Mouse (Mus musculus): ENCODE results near the gene Gm38392. TPM values are rescaled to one million over a fixed set of nuclear protein-coding genes. Genes with fewer than 3 reads are reported as not detected.
"Not testable (repeated sequence)": the region's sequence is repeated elsewhere in the genome, so short reads cannot be mapped to it uniquely, and the experiment has no call there.

Gm38392 gene
- total and polyA plus RNA-seq, 2 experiments from 2014 or later = 0.21 TPM; not detected in 1

DNA sequence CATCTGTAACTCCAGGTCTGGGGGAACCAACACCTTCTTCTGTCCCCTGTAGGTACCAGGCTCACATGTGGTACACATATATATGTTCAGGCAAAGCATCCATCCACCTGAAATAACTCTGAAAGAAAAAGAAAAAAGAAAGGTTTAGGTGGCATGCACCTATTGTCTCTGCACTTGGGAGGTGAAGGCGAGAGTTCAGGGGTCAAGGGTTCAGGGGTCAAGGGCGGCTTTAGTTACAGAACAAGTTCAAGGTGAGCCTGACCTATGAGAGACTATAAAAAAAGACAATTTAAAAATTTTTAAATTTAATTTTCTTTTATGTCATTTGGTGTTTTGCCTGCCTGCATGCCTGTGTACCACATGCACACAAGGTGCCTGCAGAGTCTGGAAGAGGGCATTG, 7.0 kb downstream of the Gm38392 start:
- Histone ChIP-seq H3K27me3 (ENCODE audit: insufficient read depth, low read length) (no peaks in the 10 kb centered on the region), H3K36me3 (ENCODE audit: insufficient read depth, low read length) (no peaks in the 10 kb centered on the region), H3K27ac (ENCODE audit: low read depth, low read length) (no peak overlapping the region), H3K4me1 (ENCODE audit: insufficient read depth, low read length) (no peaks in the 10 kb centered on the region), H3K9ac (replicated peaks; ENCODE audit: low read length, poor library complexity, severe bottlenecking) (no peak overlapping the region), H3K4me2 (ENCODE audit: low read depth, low read length, poor library complexity, severe bottlenecking) (no peak overlapping the region), H3K4me3 (ENCODE audit: low read depth, low read length) (no peak overlapping the region), H3K9me3 (ENCODE audit: low read length) (no peaks in the 10 kb centered on the region)
- TF ChIP-seq CTCF (IDR thresholded peaks at IDR 0.05) = no peak
- DNase-seq (ENCODE audit: low spot score) = no peak
- 87% methylated on average over 2 of the region's 2 CpGs for WGBS
- ATAC-seq (ENCODE audit: low FRiP score) = no peak

DNA sequence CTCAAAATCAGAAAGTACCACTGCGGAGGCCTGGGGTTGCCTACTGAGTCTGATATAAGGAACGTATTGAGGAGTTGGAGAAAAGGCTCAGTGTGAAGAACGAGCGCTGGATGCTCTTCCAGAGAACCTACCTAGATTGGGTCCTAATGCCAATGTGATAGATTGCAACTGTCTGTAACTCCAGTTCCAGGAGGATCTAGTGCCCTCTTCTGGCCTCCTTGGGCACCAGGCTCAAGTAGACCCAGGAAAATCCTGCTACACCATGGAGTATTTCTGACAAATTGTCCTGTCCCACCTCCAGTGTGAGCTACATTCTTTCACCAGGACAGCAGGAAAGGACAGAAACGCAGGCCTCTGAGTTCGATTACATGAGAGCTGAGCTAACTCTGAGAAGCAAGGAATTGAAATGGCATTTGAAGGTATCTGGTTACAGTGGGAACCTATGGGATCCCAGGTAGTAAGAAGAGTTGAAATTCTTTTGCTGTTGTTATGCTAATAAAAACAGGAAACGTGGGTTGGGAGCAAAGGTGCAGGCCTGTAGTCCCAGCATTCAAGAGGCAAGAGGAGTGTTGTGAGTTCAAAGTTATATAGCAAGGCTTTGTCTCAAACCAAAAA, 10.4 kb downstream of the Gm38392 start:
- peak; percentile 63 for TF ChIP-seq CTCF (IDR thresholded peaks at IDR 0.05)
- no peak overlapping the region for H3K9ac ChIP-seq (replicated peaks; ENCODE audit: low read length, poor library complexity, severe bottlenecking)
- H3K4me2 ChIP-seq (ENCODE audit: low read depth, low read length, poor library complexity, severe bottlenecking) = no peak overlapping the region
- H3K4me3 ChIP-seq (ENCODE audit: low read depth, low read length) = no peak overlapping the region
- peak; percentile 38 for DNase-seq (ENCODE audit: low spot score)
- ATAC-seq (ENCODE audit: low FRiP score) = no peak
- H3K27ac ChIP-seq (ENCODE audit: low read depth, low read length) = no peak overlapping the region
- H3K27me3 ChIP-seq (ENCODE audit: insufficient read depth, low read length) = no peaks in the 10 kb centered on the region
- no peaks in the 10 kb centered on the region for H3K4me1 ChIP-seq (ENCODE audit: insufficient read depth, low read length)
- no peaks in the 10 kb centered on the region for H3K36me3 ChIP-seq (ENCODE audit: insufficient read depth, low read length)
- no peaks in the 10 kb centered on the region for H3K9me3 ChIP-seq (ENCODE audit: low read length)
- WGBS = 49% methylated on average over 7 of the region's 7 CpGs

GRCm38 (mm10) chr3:88276121-88276520, 10.9 kb downstream of the Gm38392 start:
- DNase-seq (ENCODE audit: low spot score) = no peak

GRCm38 (mm10) chr3:88274002-88274401, 13.0 kb downstream of the Gm38392 start:
- DNase-seq (ENCODE audit: low spot score) = no peak
- no peak overlapping the region for H3K4me3 ChIP-seq (ENCODE audit: low read depth, low read length)
- no peaks in the 10 kb centered on the region for H3K36me3 ChIP-seq (ENCODE audit: insufficient read depth, low read length)
- 98% methylated on average over 4 of the region's 4 CpGs for WGBS
- H3K9me3 ChIP-seq (ENCODE audit: low read length) = no peaks in the 10 kb centered on the region
- TF ChIP-seq CTCF (IDR thresholded peaks at IDR 0.05) = peak; percentile 36; the same call in 1 of the 2 replicates
- no peak overlapping the region for H3K27ac ChIP-seq (ENCODE audit: low read depth, low read length)
- ATAC-seq (ENCODE audit: low FRiP score) = no peak
- H3K9ac ChIP-seq (replicated peaks; ENCODE audit: low read length, poor library complexity, severe bottlenecking) = no peak overlapping the region
- H3K4me2 ChIP-seq (ENCODE audit: low read depth, low read length, poor library complexity, severe bottlenecking) = no peak overlapping the region
- no peaks in the 10 kb centered on the region for H3K27me3 ChIP-seq (ENCODE audit: insufficient read depth, low read length)
- no peaks in the 10 kb centered on the region for H3K4me1 ChIP-seq (ENCODE audit: insufficient read depth, low read length)

More at GRCm38 (mm10) chr3:88276121-88276520, 10.9 kb downstream of the Gm38392 start:
- ATAC-seq (ENCODE audit: low FRiP score) = no peak
- no peaks in the 10 kb centered on the region for H3K36me3 ChIP-seq (ENCODE audit: insufficient read depth, low read length)
- H3K4me2 ChIP-seq (ENCODE audit: low read depth, low read length, poor library complexity, severe bottlenecking) = no peak overlapping the region
- H3K27ac ChIP-seq (ENCODE audit: low read depth, low read length) = no peak overlapping the region
- H3K4me1 ChIP-seq (ENCODE audit: insufficient read depth, low read length) = no peaks in the 10 kb centered on the region
- no peaks in the 10 kb centered on the region for H3K27me3 ChIP-seq (ENCODE audit: insufficient read depth, low read length)
- WGBS = 85% methylated on average over 2 of the region's 2 CpGs
- no peak overlapping the region for H3K4me3 ChIP-seq (ENCODE audit: low read depth, low read length)
- no peak overlapping the region for H3K9ac ChIP-seq (replicated peaks; ENCODE audit: low read length, poor library complexity, severe bottlenecking)
- TF ChIP-seq CTCF (IDR thresholded peaks at IDR 0.05) = no peak
- H3K9me3 ChIP-seq (ENCODE audit: low read length) = no peaks in the 10 kb centered on the region

DNA sequence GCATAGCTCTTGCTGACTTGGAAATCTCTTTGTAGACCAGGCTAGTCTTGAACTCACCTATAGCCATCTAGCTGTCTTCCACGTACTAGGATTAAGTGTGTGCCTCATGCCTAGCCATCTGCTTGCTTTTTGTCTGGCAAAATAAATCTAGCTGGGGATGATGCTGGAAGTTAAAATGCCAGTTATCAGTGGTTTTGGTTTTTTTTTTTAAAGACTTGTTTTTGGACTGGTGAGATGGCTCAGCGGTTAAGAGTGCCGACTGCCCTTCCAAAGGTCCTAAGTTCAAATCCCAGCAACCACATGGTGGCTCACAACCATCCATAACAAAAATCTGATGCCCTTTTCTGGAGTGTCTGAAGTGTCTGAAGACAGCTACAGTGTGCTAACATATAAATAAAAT, 15.2 kb downstream of the Gm38392 start:
- H3K36me3 ChIP-seq (ENCODE audit: insufficient read depth, low read length) = no peaks in the 10 kb centered on the region
- no peak for TF ChIP-seq CTCF (IDR thresholded peaks at IDR 0.05)
- no peaks in the 10 kb centered on the region for H3K9me3 ChIP-seq (ENCODE audit: low read length)
- 89% methylated on average over 3 of the region's 3 CpGs for WGBS
- H3K27ac ChIP-seq (ENCODE audit: low read depth, low read length) = no peak overlapping the region
- H3K4me2 ChIP-seq (ENCODE audit: low read depth, low read length, poor library complexity, severe bottlenecking) = no peak overlapping the region
- no peaks in the 10 kb centered on the region for H3K27me3 ChIP-seq (ENCODE audit: insufficient read depth, low read length)
- no peak overlapping the region for H3K9ac ChIP-seq (replicated peaks; ENCODE audit: low read length, poor library complexity, severe bottlenecking)
- no peak for ATAC-seq (ENCODE audit: low FRiP score)
- no peak for DNase-seq (ENCODE audit: low spot score)
- H3K4me1 ChIP-seq (ENCODE audit: insufficient read depth, low read length) = no peaks in the 10 kb centered on the region
- H3K4me3 ChIP-seq (ENCODE audit: low read depth, low read length) = no peak overlapping the region

GRCm38 (mm10) chr3:88271298-88271697, 15.7 kb downstream of the Gm38392 start:
- ATAC-seq (ENCODE audit: low FRiP score); H3K4me2 ChIP-seq (ENCODE audit: low read depth, low read length, poor library complexity, severe bottlenecking); H3K4me1 ChIP-seq (ENCODE audit: insufficient read depth, low read length); H3K27me3 ChIP-seq (ENCODE audit: insufficient read depth, low read length); DNase-seq (ENCODE audit: low spot score); H3K9ac ChIP-seq (replicated peaks; ENCODE audit: low read length, poor library complexity, severe bottlenecking); H3K36me3 ChIP-seq (ENCODE audit: insufficient read depth, low read length); H3K27ac ChIP-seq (ENCODE audit: low read depth, low read length); H3K9me3 ChIP-seq (ENCODE audit: low read length); H3K4me3 ChIP-seq (ENCODE audit: low read depth, low read length): not testable (repeated sequence)
- 88% methylated on average over 2 of the region's 2 CpGs for WGBS

Measured in midbrain, postnatal 0 days (tissue).